Mouse (Mus musculus) left cerebral cortex, postnatal 10 days (tissue): ENCODE data around the gene Zmat3. TPM values are rescaled to one million over a fixed set of nuclear protein-coding genes. Genes with fewer than 3 reads are reported as not detected.
A peak's percentile ranks its signal among the peaks of the same experiment; 100 is the strongest.

Source experiments
- DNase-seq, 2 experiments: peaks; one replicate each; pipeline ENCODE4 v3.0.0; 2021 to 2022; ENCODE audit warnings: low spot score in 2 of 2, mixed read lengths in 1 of 2; ENCODE audit errors: extremely low spot score in 1 of 2
- intact Hi-C: fragments of 180-260 bp; cut with DNase I; formaldehyde crosslinking; loops from one replicate; pipeline ENCODE4 v1.15.1; 2025
- total RNA-seq, 2 experiments: library from RNA; stranded (reverse); gene quantifications; 2 replicates each; pipeline ENCODE4 v1.2.3; 2021

The Zmat3 gene
- total RNA-seq = 10 to 100 TPM; 84.6 to 88.7 TPM

DNA sequence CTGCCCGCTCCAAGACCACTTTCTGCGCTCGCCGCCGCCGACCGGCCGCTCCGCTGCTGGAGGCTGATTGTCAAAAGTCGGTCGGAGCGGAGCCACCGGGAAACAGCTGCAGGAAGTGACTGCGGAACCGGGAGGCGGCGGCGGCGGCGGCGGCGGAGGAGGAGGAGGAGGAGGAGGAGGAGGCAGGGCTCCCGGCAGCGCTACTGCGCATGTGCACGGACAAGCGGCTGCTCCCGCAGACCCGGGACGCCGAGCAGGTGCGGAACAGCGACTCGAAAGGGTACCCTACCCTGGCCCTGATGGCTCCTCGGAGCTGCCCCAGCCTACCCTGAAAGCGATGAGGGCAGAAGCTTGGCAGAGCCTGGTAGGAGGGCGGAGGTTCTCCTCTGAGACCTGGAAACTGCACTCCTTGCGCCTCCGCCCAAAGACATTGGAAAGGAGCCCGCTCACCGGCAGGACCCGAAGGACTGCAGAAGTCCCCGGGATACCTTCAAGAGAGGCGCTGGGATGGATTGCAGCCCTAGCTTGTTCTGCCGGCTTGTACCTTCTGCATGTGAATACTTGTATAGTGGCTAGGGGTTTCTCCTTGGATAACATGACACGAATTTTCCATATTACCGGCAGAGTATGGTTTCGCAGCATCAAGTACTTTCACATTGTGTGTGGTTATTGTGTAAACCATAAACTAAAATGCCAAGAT, at the start of gene Zmat3:
Zmat3 (minus strand) TSS at position 469 of the 700 bp plus-strand sequence.
- DNase-seq = peak; percentile 74 to 92
- intact Hi-C loops = no loop called here

- intact Hi-C loops = no loop called here
Measured at GRCm38 (mm10) chr3:32414381-32414780, 48.6 kb upstream of the Zmat3 start.

DNA sequence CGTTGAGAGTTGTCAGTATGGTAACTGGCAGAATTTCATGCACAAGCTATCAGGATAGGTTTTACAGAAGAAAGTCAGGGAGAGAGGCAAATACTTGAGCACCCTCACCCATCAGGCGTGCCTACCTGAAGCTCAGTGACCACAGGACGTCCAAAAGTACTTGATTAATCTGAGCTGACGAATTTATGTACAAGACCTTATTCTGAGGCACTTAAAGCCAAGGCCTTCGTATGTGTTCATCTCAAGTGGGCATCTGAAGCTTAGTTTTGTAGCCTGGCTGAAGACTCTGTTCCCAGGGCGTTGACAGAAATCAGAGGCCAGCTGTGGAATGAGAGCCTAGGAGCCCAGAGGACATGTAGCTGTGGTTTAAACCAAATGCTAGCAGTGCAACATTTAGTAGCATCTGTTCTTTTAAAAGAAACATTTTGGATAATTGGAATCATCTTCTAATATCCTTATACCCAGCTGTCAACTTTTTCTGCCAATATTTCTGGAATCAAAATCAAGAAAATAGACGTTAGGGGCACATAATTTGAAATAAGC, 46.8 kb upstream of the Zmat3 start:
- DNase-seq = no peak
- intact Hi-C loops = no loop called here

More at GRCm38 (mm10) chr3:32414381-32414780, 48.6 kb upstream of the Zmat3 start:
- no peak for DNase-seq

- no peak for DNase-seq
- intact Hi-C loops = no loop called here
Measured at GRCm38 (mm10) chr3:32408811-32409273, 43.0 kb upstream of the Zmat3 start.

DNA sequence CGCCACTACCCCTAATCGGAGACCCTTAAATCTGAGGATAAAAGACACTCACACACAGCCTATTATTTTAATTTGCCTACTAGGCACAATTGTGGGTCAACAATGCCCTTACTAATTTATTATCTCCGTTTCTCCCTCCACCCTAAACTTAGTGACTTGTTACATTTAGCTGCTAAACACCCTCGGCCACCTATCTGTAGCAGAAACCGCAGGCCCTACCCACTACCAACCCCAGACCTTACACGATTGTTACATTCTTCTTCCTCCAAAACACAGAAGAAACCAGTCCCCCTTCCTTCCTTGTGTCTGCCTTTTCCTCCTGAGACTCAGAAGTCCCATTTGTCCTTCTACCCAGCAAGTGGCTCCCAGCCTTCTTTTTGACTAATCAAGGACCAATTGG, 41.0 kb upstream of the Zmat3 start:
- intact Hi-C loops = no loop called here
- DNase-seq = no peak

DNA sequence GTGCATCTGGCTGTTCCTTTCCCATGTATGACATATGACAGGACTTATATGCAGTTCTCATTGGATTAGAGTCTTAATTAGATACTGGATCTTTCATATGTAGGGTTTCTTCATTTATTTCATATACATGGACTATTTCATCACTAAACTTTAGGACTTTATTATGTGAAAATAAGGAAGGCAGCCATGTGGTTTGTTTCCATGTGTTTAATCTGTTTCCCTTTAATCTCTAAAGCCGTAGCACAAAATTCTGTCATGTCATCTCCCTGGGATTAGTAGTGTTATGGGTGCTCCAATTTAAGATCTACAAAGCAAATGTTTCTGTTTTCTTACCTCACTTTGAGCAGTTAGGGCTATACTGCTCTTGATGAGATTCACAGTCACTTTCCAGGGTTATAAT, 39.9 kb upstream of the Zmat3 start:
- intact Hi-C loops = no loop called here
- no peak for DNase-seq

DNA sequence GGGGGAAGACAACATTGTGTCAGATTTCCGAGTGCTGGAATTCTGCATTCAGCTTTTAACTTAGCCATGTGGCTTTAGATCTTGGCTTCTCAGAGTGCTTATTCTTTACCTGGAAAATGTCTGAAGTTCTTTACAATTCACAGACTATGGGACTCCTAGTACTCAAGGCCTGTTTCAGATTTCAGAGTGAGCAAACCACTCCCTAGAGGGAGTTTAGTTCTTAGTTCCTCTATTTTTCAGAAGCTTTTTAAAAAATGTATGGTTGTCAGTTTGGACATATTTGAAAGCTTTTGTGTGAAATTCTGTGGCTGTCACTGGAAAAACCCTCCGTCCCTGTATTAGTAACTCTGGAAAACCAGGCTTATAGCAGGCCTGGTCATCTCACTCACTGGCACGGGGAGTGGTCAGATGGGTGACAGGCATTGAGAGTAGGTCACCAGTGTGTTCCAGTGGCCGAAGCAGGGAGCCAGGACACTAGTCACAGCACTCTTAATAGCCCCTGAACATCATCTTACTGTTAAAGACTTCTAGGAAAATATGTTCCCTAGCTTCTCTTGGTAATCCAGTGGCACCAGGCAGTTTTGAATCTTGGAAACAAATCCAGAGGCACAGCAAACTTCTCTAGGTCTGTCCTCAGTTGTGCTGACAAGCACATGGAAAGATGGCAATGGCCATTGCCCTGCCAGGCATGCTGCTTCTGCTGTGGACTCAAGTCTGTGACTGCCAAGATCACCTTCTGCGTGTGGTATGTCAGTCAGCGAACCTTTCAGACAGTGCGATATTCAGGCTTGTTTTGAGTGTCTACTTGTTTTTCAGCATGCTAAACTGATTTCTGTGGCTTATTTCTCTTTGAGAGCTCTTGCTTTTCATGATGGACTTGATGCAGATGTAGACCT, 37.4 kb upstream of the Zmat3 start:
- DNase-seq = no peak
- intact Hi-C loops = no loop called here

- intact Hi-C loops = no loop called here
Measured at GRCm38 (mm10) chr3:32401591-32401990, 35.8 kb upstream of the Zmat3 start.

GRCm38 (mm10) chr3:32399931-32400330, 34.1 kb upstream of the Zmat3 start:
- intact Hi-C loops = loop anchor here (10.0 kb wide), 1 partner anchor 115 kb away; the partner anchor contains the start of gene Zfp639
- no peak for DNase-seq

More at GRCm38 (mm10) chr3:32401591-32401990, 35.8 kb upstream of the Zmat3 start:
- DNase-seq = no peak

DNA sequence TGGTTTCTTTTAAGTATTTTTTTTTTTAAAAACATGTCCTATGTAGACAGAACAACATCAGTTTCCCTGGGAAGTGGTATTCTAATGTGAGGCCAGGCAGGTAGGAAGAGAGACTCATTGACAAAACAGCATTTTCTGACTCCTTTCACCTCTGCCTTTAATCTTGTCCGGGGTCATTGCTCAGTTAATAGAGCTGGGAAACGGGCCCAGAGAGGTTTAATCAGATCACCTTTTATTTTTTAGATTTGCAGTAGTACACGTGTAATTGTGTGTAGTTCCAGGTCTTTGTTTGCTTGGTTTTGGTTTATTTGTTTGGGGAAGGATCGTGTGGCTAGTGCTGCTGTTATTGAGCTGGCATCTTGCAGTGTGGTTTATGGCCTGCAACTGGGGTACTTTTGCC, 33.6 kb upstream of the Zmat3 start:
- intact Hi-C loops = loop anchor here (10.0 kb wide), 1 partner anchor 115 kb away; the partner anchor contains the start of gene Zfp639

GRCm38 (mm10) chr3:32398623-32399022, 32.8 kb upstream of the Zmat3 start:
- intact Hi-C loops = loop anchor here (10.0 kb wide), 1 partner anchor 116 kb away; the partner anchor contains the start of gene Zfp639
- DNase-seq = no peak

More for the DNA sequence above, 33.6 kb upstream of the Zmat3 start:
- DNase-seq = no peak

- DNase-seq = no peak
- intact Hi-C loops = loop anchor here (10.0 kb wide), 1 partner anchor 117 kb away; the partner anchor contains the start of gene Zfp639
Measured at GRCm38 (mm10) chr3:32398175-32398538, 32.3 kb upstream of the Zmat3 start.

DNA sequence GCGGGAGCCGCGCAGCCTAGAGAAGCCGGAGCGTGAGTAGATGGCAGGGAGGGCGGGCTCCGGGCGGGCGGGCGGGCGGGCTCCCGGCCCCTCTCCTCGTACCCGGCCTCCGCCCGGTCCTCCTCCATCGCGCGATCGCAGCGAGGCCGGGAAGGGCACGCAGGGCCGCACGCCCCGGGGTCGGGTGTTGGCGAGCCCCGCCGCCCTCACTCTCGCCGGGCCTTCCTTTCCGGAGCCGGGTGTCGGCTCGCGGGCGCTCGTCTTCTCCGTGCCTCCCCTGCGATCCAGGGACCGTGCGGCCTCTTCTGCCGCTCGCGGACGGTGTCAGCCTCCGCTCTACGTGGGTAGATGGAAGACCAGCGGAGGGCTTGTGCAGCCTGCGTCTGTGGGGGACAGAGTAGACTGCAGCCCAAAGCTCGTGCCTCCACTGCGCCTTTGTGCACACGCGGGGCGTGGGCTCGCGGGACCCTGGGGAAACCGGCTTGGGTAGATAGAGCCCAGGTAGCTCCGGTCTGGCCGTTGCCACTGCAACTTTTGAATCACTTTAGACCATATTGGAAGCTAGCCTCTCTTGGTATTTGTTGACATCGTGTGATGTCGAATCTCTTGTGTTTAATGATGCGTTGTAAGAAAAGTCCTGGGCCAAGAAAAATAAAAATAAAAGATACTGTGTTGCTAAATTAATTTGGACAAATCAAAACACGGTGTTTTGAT, 31.8 kb upstream of the Zmat3 start, which contains the start of gene Pik3ca:
Pik3ca (plus strand) TSS at position 211 of the 714 bp plus-strand sequence.
- intact Hi-C loops = loop anchor here (10.0 kb wide), 1 partner anchor 117 kb away; the partner anchor contains the start of gene Zfp639

DNA sequence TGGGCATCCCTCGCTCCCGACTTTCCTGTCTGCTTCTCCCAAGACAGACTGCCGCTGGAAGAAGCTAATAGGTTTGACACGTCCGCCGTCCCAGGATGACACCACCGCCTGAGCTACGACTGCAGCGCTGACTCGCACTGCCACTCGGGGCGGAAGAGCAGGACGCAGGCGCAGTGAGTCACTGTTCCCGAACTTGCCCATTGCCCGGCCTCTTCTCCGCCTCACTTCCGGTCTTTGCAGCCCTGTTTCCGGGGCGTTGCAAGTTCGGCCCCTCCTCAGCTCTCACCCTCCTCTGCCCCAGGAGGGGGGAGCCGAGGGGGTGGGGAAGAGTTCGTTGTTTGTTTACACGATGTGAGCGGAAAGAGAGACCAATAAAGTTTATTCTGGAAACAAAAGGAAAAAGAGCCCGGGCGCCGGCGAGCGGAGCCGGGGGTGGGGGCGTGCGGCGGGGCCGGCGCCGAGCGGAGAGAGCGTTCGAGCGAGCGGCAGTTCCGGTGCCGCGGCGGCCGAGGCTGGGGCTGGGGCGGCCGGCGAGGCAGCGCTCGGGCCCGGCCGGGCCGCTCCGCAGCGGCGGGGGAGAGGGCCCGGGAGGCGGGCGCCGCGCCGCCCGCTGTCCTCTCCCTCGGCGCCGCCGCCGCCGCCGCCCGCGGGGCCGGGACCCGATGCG, 31.1 kb upstream of the Zmat3 start:
- intact Hi-C loops = loop anchor here (10.0 kb wide), 1 partner anchor 118 kb away; the partner anchor contains the start of gene Zfp639
- DNase-seq = peak; percentile 97 to 99

More for the DNA sequence above, 31.8 kb upstream of the Zmat3 start, which contains the start of gene Pik3ca:
- peak in 1 of 2 experiments; percentile 75 for DNase-seq

DNA sequence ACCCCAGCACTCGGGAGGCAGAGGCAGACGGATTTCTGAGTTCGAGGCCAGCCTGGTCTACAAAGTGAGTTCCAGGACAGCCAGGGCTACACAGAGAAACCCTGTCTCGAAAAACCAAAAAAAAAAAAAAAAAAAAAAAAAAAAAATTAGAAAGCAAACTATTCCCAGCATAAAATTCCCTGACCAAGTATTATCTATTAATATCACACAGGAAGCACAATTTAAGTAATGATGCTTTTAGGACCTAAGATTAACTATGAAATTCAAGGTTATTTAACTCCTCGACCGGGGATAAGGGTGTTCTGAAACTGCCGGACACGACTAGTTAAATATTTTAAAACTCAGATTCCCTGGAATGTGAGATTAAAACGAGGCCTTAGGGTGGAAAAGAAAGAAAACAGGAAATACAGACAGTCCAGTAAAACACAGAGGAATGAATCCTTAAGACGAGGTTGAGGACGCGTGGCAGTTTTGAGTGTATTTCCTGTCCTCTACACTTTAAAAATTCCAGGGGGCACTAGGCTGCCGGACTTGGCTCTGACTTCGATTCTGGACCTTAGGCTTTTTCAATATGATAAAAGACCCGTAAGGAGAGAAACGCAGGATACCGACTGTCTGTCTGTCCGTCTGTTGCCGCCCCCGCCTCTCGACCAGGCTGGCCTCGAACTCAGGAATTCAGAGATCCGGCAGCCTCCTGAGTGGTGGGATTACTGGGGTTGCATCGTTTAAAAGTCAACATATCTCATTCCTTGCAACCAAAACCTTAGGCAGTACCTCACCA, 30.1 kb upstream of the Zmat3 start:
- intact Hi-C loops = loop anchor here (10.0 kb wide), 1 partner anchor 119 kb away; the partner anchor contains the start of gene Zfp639
- DNase-seq = peak in 1 of 2 experiments; percentile 53

DNA sequence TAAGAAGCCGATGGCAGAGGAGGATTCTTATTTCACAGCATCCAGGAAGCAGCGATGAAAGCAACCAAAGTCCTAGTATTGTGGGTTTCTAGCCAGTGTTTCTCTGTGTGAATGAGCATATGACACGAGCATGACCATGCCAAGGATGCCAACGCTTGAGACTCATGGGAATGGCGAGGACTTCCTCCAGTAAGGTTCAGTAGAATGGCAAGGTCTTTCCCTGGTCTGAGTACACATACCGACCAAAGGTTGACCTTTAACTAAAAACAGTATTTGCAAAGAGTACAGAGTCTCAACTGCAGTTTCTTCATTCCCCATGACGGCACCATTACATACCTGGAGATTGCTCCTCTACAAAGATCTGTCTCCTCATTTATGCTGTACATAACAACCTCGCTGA, 28.2 kb upstream of the Zmat3 start:
- no peak for DNase-seq
- intact Hi-C loops = loop anchor here (10.0 kb wide), 1 partner anchor 121 kb away; the partner anchor contains the start of gene Zfp639

DNA sequence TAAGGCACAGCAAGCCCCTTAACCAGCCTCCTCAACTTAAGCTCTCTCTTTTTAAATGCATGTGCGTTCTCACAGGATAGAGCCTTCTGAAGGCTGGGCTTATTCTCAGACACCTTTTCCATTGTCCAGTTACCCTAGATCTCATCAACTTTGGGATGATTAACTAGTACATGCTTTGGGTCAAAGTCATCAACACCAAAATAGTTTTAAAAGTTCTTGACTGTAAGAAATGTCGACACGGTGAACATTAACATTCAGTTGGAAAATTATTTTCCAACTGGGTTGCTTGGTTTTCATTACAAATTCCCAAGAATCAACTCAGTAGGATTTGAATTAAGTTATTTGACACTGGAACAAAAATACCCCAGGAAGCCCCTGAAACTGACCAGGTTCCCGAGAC, 27.0 kb upstream of the Zmat3 start:
- no peak for DNase-seq
- intact Hi-C loops = loop anchor here (10.0 kb wide), 1 partner anchor 122 kb away; the partner anchor contains the start of gene Zfp639
